Mouse (Mus musculus): ENCODE measurements around the gene Rdh5.

Rdh5 gene
- long read RNA-seq, experiment 1, partial matches to known transcripts: 0 of 2 reads
- long read RNA-seq, experiment 1, other reads (novel, unspliced or antisense): 2 of 2 reads
- long read RNA-seq, experiment 2, partial matches to known transcripts: 17 of 21 reads
- long read RNA-seq, experiment 2, other reads (novel, unspliced or antisense): 4 of 21 reads

GRCm38 (mm10) chr10:128922822-128923012 lies at the start of gene Rdh5:
TSS of gene Rdh5 (minus strand) at chr10:128922888.
- intact Hi-C loops (cut with DNase I): no loop called here

GRCm38 (mm10) chr10:128970740-128971250 lies 48.1 kb upstream of the Rdh5 start:
- intact Hi-C loops (cut with DNase I): no loop called here

- intact Hi-C loops (cut with DNase I): no loop called here
Measured at GRCm38 (mm10) chr10:128968341-128968749, 45.7 kb upstream of the Rdh5 start.

- intact Hi-C loops (cut with DNase I): no loop called here
Measured at GRCm38 (mm10) chr10:128965871-128966270, 43.2 kb upstream of the Rdh5 start.

GRCm38 (mm10) chr10:128964961-128965360 lies 42.3 kb upstream of the Rdh5 start:
- intact Hi-C loops (cut with DNase I): no loop called here

- intact Hi-C loops (cut with DNase I): no loop called here
Measured at GRCm38 (mm10) chr10:128960590-128961584, 38.2 kb upstream of the Rdh5 start, which contains the start of gene Mettl7b. TSS of gene Mettl7b (minus strand) at chr10:128960988.

- intact Hi-C loops (cut with DNase I): no loop called here
Measured at GRCm38 (mm10) chr10:128960142-128960541, 37.5 kb upstream of the Rdh5 start.

- intact Hi-C loops (cut with DNase I): no loop called here
Measured at GRCm38 (mm10) chr10:128958340-128958739, 35.7 kb upstream of the Rdh5 start.

- intact Hi-C loops (cut with DNase I): no loop called here
Measured at GRCm38 (mm10) chr10:128950208-128950887, 27.7 kb upstream of the Rdh5 start.

- intact Hi-C loops (cut with DNase I): no loop called here
Measured at GRCm38 (mm10) chr10:128947496-128947895, 24.8 kb upstream of the Rdh5 start.

- intact Hi-C loops (cut with DNase I): no loop called here
Measured at GRCm38 (mm10) chr10:128945675-128946074, 23.0 kb upstream of the Rdh5 start.

GRCm38 (mm10) chr10:128940475-128941061 lies 17.9 kb upstream of the Rdh5 start:
- intact Hi-C loops (cut with DNase I): no loop called here

- intact Hi-C loops (cut with DNase I): no loop called here
Measured at GRCm38 (mm10) chr10:128938974-128939373, 16.3 kb upstream of the Rdh5 start.

- intact Hi-C loops (cut with DNase I): no loop called here
Measured at GRCm38 (mm10) chr10:128938457-128938856, 15.8 kb upstream of the Rdh5 start.

GRCm38 (mm10) chr10:128937756-128938390 lies 15.2 kb upstream of the Rdh5 start:
- intact Hi-C loops (cut with DNase I): no loop called here

GRCm38 (mm10) chr10:128935826-128936440 lies 13.2 kb upstream of the Rdh5 start:
- intact Hi-C loops (cut with DNase I): no loop called here

- intact Hi-C loops (cut with DNase I): no loop called here
Measured at GRCm38 (mm10) chr10:128934997-128935787, 12.5 kb upstream of the Rdh5 start.

GRCm38 (mm10) chr10:128933976-128934721 lies 11.5 kb upstream of the Rdh5 start:
- intact Hi-C loops (cut with DNase I): no loop called here

- intact Hi-C loops (cut with DNase I): no loop called here
Measured at GRCm38 (mm10) chr10:128933574-128933973, 10.9 kb upstream of the Rdh5 start, which contains the start of gene Itga7. TSS of gene Itga7 (plus strand) at chr10:128933818.

Data from adrenal gland (tissue).